Mouse (Mus musculus): ENCODE results near the gene Rab24.

GRCm38 (mm10) chr13:55368401-55368800 lies 46.7 kb upstream of the Rab24 start:
- no peak for TF ChIP-seq POLR2A (IDR thresholded peaks at IDR 0.05; ENCODE audit: borderline replicate concordance, low read depth, low read length)
- no peak for TF ChIP-seq CTCF (IDR thresholded peaks at IDR 0.05; ENCODE audit: low read depth, low read length)

All from bone marrow macrophage, adult 2 months (primary cell).